Mouse (Mus musculus) ovary, adult 18-20 months (tissue): Measurements from ENCODE around the gene Aloxe3.

ENCODE experiments used
- DNase-seq: peaks from one replicate; pipeline ENCODE4 v3.0.0; 2022; ENCODE audit warnings: low spot score, mixed read lengths

The Aloxe3 gene

GRCm38 (mm10) chr11:69180120-69180519, 54.4 kb downstream of the Aloxe3 start:
- DNase-seq: no peak

- DNase-seq: no peak
Observed at GRCm38 (mm10) chr11:69185031-69185430, 59.3 kb downstream of the Aloxe3 start.

DNA sequence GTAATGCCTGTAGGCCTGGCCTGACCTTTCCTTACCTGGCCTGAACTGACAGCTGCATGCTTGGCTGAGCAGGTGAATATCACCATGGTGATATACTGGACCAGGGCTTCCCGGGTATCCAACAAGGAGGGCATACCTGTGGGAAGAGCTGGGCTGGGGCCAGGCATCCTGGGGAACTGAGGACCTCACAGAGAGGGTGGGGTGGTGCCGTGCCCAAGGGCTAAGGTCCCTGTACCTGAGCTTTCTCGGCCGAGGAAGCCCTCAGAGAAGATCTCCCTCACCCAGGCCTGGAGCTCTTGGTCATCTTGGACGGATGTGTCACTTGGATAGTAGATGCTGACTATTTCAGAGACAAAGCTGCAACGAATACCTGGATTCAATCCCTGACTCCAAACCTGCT, 60.2 kb downstream of the Aloxe3 start:
- no peak for DNase-seq

DNA sequence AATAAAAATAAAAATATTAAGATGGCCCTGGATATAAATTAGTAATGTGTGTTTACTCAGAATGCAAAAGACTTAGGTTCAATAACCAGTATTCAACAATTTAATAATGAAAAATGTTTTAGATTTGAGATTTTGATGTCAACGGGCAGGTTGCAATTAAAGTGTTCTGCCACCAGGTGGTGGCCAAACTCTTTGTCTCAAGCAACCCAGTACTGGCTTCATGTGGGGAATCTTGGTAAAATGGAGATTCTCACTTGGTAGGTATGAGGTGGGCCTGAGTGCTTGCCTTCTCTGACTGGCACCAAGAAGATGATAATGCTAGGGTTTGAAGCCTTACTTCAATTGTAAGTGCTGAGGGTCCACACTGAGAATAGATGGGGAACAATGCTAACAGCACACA, 67.1 kb downstream of the Aloxe3 start:
- DNase-seq: no peak

- DNase-seq: no peak
Observed at GRCm38 (mm10) chr11:69196766-69197165, 71.1 kb downstream of the Aloxe3 start.

DNA sequence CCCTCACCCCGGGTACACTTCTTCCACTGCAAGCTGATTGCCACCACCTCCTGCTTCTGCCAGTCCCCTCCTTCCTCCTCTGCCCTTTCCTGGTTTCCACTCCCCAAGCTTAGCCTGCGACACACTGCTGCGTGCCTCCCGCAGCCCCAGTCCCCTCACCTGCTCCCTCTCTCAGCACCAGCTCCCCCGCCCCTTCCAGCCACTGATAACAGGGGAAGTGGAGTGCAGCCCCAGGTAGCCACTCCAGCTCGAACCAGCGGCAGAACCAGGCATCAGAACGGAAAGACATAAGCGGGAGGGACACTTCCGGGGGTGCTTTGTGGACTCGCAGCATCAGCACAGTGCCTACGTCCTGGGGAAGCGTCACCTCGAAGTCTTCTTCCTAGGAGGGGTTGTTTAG, 71.5 kb downstream of the Aloxe3 start:
- DNase-seq: no peak

DNA sequence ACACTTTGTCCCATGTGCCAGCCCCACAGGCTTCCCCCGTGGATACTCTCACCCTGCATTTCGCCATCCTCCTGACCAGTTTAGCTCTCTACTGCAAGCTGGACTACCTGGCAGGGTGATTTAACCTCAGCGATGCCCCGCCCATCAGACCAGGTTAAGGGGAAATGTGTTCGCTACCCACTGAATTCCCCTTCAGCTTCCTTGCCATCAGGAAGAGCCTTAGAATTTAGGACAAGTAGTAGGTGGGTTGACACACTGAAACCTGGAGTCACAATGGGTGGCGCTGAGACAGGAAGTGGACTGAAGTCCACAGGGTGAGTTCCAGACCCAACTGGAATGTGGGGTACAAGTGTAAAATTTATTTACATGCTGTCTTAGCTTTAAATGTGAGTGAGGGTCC, 72.0 kb downstream of the Aloxe3 start, which contains the start of gene Alox8:
Gene Alox8, minus strand, starts transcription at position 101 of the 400 bp plus-strand sequence.
- DNase-seq: no peak
